Mouse (Mus musculus) Muller cell, postnatal 12 days (primary cell): ENCODE data around the gene Syt14.

Experiments used
- DNase-seq: peaks from one replicate; pipeline ENCODE4 v3.0.0-alpha.2; 2015; ENCODE audit errors: inconsistent ontology term

Syt14 gene

GRCm38 (mm10) chr1:192987203-192987602 lies 48.4 kb downstream of the Syt14 start:
- no peak for DNase-seq

- no peak for DNase-seq
These were observed 49.1 kb downstream of the Syt14 start for GRCm38 (mm10) chr1:192986481-192986880.

GRCm38 (mm10) chr1:192984333-192984732 lies 51.2 kb downstream of the Syt14 start:
- DNase-seq: no peak

GRCm38 (mm10) chr1:192981658-192982057 lies 53.9 kb downstream of the Syt14 start:
- DNase-seq: no peak

- no peak for DNase-seq
These were observed 54.5 kb downstream of the Syt14 start for GRCm38 (mm10) chr1:192981120-192981519.

- DNase-seq: no peak
These were observed 73.3 kb downstream of the Syt14 start for GRCm38 (mm10) chr1:192962323-192962722.

- DNase-seq: no peak
These were observed 87.8 kb downstream of the Syt14 start for GRCm38 (mm10) chr1:192947839-192948173.

- no peak for DNase-seq
These were observed 88.3 kb downstream of the Syt14 start for GRCm38 (mm10) chr1:192947170-192947838.

GRCm38 (mm10) chr1:192939033-192939432 lies 96.5 kb downstream of the Syt14 start:
- no peak for DNase-seq

GRCm38 (mm10) chr1:192937956-192938355 lies 97.6 kb downstream of the Syt14 start:
- no peak for DNase-seq

GRCm38 (mm10) chr1:192931797-192932196 lies 103.8 kb downstream of the Syt14 start:
- no peak for DNase-seq

GRCm38 (mm10) chr1:192912101-192912728 lies 123.4 kb downstream of the Syt14 start:
- no peak for DNase-seq

- no peak for DNase-seq
These were observed 134.1 kb downstream of the Syt14 start for GRCm38 (mm10) chr1:192901516-192901915.

- DNase-seq: no peak
These were observed 134.7 kb downstream of the Syt14 start for GRCm38 (mm10) chr1:192900913-192901312.

- no peak for DNase-seq
These were observed 136.8 kb downstream of the Syt14 start for GRCm38 (mm10) chr1:192898742-192899141.

GRCm38 (mm10) chr1:192897218-192897617 lies 138.4 kb downstream of the Syt14 start:
- peak; percentile 20 for DNase-seq

- DNase-seq: no peak
These were observed 139.5 kb downstream of the Syt14 start for GRCm38 (mm10) chr1:192896076-192896475.

- no peak for DNase-seq
These were observed 144.9 kb downstream of the Syt14 start for GRCm38 (mm10) chr1:192890716-192891115.

GRCm38 (mm10) chr1:192882617-192883295 lies 152.8 kb downstream of the Syt14 start:
- no peak for DNase-seq

- no peak for DNase-seq
These were observed 155.4 kb downstream of the Syt14 start for GRCm38 (mm10) chr1:192880130-192880529.

GRCm38 (mm10) chr1:192879086-192879580 lies 156.4 kb downstream of the Syt14 start:
- DNase-seq: no peak

- DNase-seq: no peak
These were observed 162.7 kb downstream of the Syt14 start for GRCm38 (mm10) chr1:192872841-192873240.

- DNase-seq: no peak
These were observed 165.8 kb downstream of the Syt14 start for GRCm38 (mm10) chr1:192869761-192870160.
